ENCODE assay signal across 8 mouse cellular contexts in the genomic region with DNA sequence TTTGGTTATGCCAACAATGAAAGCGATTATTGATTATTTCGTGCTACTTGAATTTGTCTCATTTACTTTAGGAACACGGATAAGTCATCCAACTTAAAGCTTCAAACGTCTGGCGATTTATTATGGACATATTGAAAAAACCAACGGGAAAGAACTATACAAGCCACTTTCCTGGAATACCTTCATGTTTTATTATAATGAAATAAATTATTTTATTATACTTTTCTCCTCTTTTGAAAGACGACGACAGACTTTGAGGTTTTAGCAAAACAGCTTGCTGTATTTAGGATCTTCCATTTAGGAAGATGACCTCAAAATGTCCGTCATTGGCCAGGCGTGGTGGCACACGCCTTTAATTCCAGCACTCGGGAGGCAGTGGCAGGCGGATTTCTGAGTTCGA. TPM values are rescaled to one million over a fixed set of nuclear protein-coding genes. Genes with fewer than 3 reads are reported as not detected.
DNase-seq lines count a peak whose midpoint lies in the region; ATAC-seq and TF ChIP-seq lines count a peak whose summit lies in the region.

No protein-coding gene starts in this region.

- H3K9ac ChIP-seq in neural tube, embryonic 11.5 days (ENCODE audit: low read length) = no peak overlapping the region
- H3K9ac ChIP-seq in liver, embryonic 11.5 days (ENCODE audit: low read depth, low read length) = peak overlapping the region; percentile 85; the same call in 1 of the 2 replicates
- 0 out of 2 replicates have a peak overlapping the region, but pooled peaks have one; percentile 28 for H3K9ac ChIP-seq in stomach, postnatal 0 days (ENCODE audit: low read length)

- WGBS in neural tube, embryonic 11.5 days = 59% methylated on average over 14 of the region's 14 CpGs
- whole genome bisulfite sequencing in liver, embryonic 11.5 days = 47% methylated on average over 14 of the region's 14 CpGs
- 52% methylated on average over 14 of the region's 14 CpGs for WGBS in stomach, postnatal 0 days

- TF ChIP-seq EP300 in stomach, postnatal 0 days (optimal IDR thresholded peaks at IDR 0.05) = no peak

- ATAC-seq in neural tube, embryonic 11.5 days (ENCODE audit: insufficient read depth, low FRiP score, low TSS enrichment) = no peak
- no peak for ATAC-seq in liver, embryonic 11.5 days (replicated peaks; ENCODE audit: low FRiP score)
- ATAC-seq in stomach, postnatal 0 days (ENCODE audit: low FRiP score, low TSS enrichment) = no peak

- peak; percentile 70 for DNase-seq in cerebellum, adult 9-10 months
- no peak for DNase-seq in cerebellum, postnatal 4 days (ENCODE audit: low spot score in 2 of 2)
- no peak for DNase-seq in neural tube, embryonic 11.5 days (ENCODE audit: low spot score)
- DNase-seq in neural tube, embryonic 10.5 days (ENCODE audit: extremely low spot score, low spot score) = no peak
- no peak for DNase-seq in liver, embryonic 11.5 days (ENCODE audit: low spot score)
- no peak for DNase-seq in stomach, postnatal 0 days (ENCODE audit: low spot score)
- no peak for DNase-seq in frontal cortex, postnatal 25 days (ENCODE audit: low spot score in 2 of 2)
- no peak for DNase-seq in thymus, postnatal 25 days

- peak overlapping the region; percentile 63 for H3K4me3 ChIP-seq in neural tube, embryonic 11.5 days (ENCODE audit: low read depth, low read length)
- peak overlapping the region; percentile 62 for H3K4me3 ChIP-seq in liver, embryonic 11.5 days (ENCODE audit: low read depth, low read length)
- peak overlapping the region; percentile 30 for H3K4me3 ChIP-seq in stomach, postnatal 0 days (ENCODE audit: low read depth, low read length)

- no peak for TF ChIP-seq CTCF in stomach, postnatal 0 days (IDR thresholded peaks at IDR 0.05; ENCODE audit: low read depth)

- peak overlapping the region; percentile 34 for H3K4me2 ChIP-seq in neural tube, embryonic 11.5 days (ENCODE audit: low read depth)
- peak overlapping the region; percentile 66 for H3K4me2 ChIP-seq in liver, embryonic 11.5 days
- H3K4me2 ChIP-seq in stomach, postnatal 0 days (replicated peaks; ENCODE audit: low read depth) = peak overlapping the region; percentile 42

- no peaks in the 10 kb centered on the region for H3K9me3 ChIP-seq in neural tube, embryonic 11.5 days (ENCODE audit: control insufficient read depth, low read length)
- H3K9me3 ChIP-seq in liver, embryonic 11.5 days (ENCODE audit: control insufficient read depth, low read length) = no peaks in the 10 kb centered on the region
- no peaks in the 10 kb centered on the region for H3K9me3 ChIP-seq in stomach, postnatal 0 days (ENCODE audit: control insufficient read depth, low read length)

- H3K4me1 ChIP-seq in neural tube, embryonic 11.5 days (ENCODE audit: control insufficient read depth, insufficient read depth, low read length) = peaks cover 9% of the 10 kb centered on the region
- peaks cover 13% of the 10 kb centered on the region for H3K4me1 ChIP-seq in liver, embryonic 11.5 days (replicated peaks; ENCODE audit: control insufficient read depth, insufficient read depth, low read length)
- peaks cover under 1% of the 10 kb centered on the region; the same call in 1 of the 2 replicates for H3K4me1 ChIP-seq in stomach, postnatal 0 days (replicated peaks; ENCODE audit: control insufficient read depth, insufficient read depth)

- no peaks in the 10 kb centered on the region for H3K27me3 ChIP-seq in neural tube, embryonic 11.5 days (ENCODE audit: control insufficient read depth, insufficient read depth, low read length)
- H3K27me3 ChIP-seq in liver, embryonic 11.5 days (replicated peaks; ENCODE audit: control insufficient read depth, insufficient read depth, low read length) = no peaks in the 10 kb centered on the region
- no peaks in the 10 kb centered on the region for H3K27me3 ChIP-seq in stomach, postnatal 0 days (ENCODE audit: control insufficient read depth, insufficient read depth, low read length)

- no peak overlapping the region for H3K27ac ChIP-seq in neural tube, embryonic 11.5 days (ENCODE audit: low read depth, low read length)
- H3K27ac ChIP-seq in liver, embryonic 11.5 days (ENCODE audit: low read depth, low read length) = peak overlapping the region; percentile 53; the same call in 1 of the 2 replicates
- no peak overlapping the region for H3K27ac ChIP-seq in stomach, postnatal 0 days (replicated peaks)

- H3K36me3 ChIP-seq in neural tube, embryonic 11.5 days (ENCODE audit: control insufficient read depth, insufficient read depth, low read length) = peaks cover 11% of the 10 kb centered on the region
- peaks cover 20% of the 10 kb centered on the region for H3K36me3 ChIP-seq in liver, embryonic 11.5 days (ENCODE audit: control insufficient read depth, insufficient read depth, low read length)
- peaks cover 4% of the 10 kb centered on the region; the same call in 1 of the 2 replicates for H3K36me3 ChIP-seq in stomach, postnatal 0 days (ENCODE audit: control insufficient read depth, insufficient read depth, low read length)

RNA-seq across cellular contexts. Expression of a gene that starts 0.8 kb away (rescaled TPM):
- 15.0 and 18.3 TPM in 2 replicates for polyA plus RNA-seq in neural tube, embryonic 11.5 days (2014; fragmentation: Nextera tagmentation; extraction: Ambion mirVana)
- 19.6 and 23.3 TPM in 2 replicates for polyA plus RNA-seq in liver, embryonic 11.5 days (2014; fragmentation: Nextera tagmentation; extraction: Ambion mirVana)
- 2.1 and 2.2 TPM in 2 replicates for polyA plus RNA-seq in stomach, postnatal 0 days (2015; fragmentation: Nextera tagmentation; extraction: Ambion mirVana)

RNA-seq across cellular contexts. Expression of a gene that starts 2.5 kb away (rescaled TPM):
- 1,543 and 1,545 TPM in 2 replicates for polyA plus RNA-seq in neural tube, embryonic 11.5 days (2014; fragmentation: Nextera tagmentation; extraction: Ambion mirVana)
- polyA plus RNA-seq in liver, embryonic 11.5 days (2014; fragmentation: Nextera tagmentation; extraction: Ambion mirVana) = 843 and 854 TPM in 2 replicates
- polyA plus RNA-seq in stomach, postnatal 0 days (2015; fragmentation: Nextera tagmentation; extraction: Ambion mirVana) = 251 and 296 TPM in 2 replicates

RNA-seq across cellular contexts. Expression of a gene that starts 17.5 kb away (rescaled TPM):
- polyA plus RNA-seq in neural tube, embryonic 11.5 days (2014; fragmentation: Nextera tagmentation; extraction: Ambion mirVana) = 48.5 and 52.3 TPM in 2 replicates
- 59.3 and 67.8 TPM in 2 replicates for polyA plus RNA-seq in liver, embryonic 11.5 days (2014; fragmentation: Nextera tagmentation; extraction: Ambion mirVana)
- polyA plus RNA-seq in stomach, postnatal 0 days (2015; fragmentation: Nextera tagmentation; extraction: Ambion mirVana) = 41.0 and 43.5 TPM in 2 replicates

RNA-seq across cellular contexts. Expression of a gene that starts 19.1 kb away (rescaled TPM):
- 2.0 and 2.8 TPM in 2 replicates for polyA plus RNA-seq in neural tube, embryonic 11.5 days (2014; fragmentation: Nextera tagmentation; extraction: Ambion mirVana)
- 9.4 and 9.9 TPM in 2 replicates for polyA plus RNA-seq in liver, embryonic 11.5 days (2014; fragmentation: Nextera tagmentation; extraction: Ambion mirVana)
- 74.8 and 79.5 TPM in 2 replicates for polyA plus RNA-seq in stomach, postnatal 0 days (2015; fragmentation: Nextera tagmentation; extraction: Ambion mirVana)

RNA-seq across cellular contexts. Expression of a gene that starts 20.6 kb away (rescaled TPM):
- polyA plus RNA-seq in neural tube, embryonic 11.5 days (2014; fragmentation: Nextera tagmentation; extraction: Ambion mirVana) = 47.3 and 50.3 TPM in 2 replicates
- polyA plus RNA-seq in liver, embryonic 11.5 days (2014; fragmentation: Nextera tagmentation; extraction: Ambion mirVana) = 40.9 and 45.4 TPM in 2 replicates
- 27.3 and 27.4 TPM in 2 replicates for polyA plus RNA-seq in stomach, postnatal 0 days (2015; fragmentation: Nextera tagmentation; extraction: Ambion mirVana)
